Mouse (Mus musculus) layer of hippocampus, adult 9-11 months (tissue): ENCODE measurements around the gene Gm136.

Experiments used
- DNase-seq: peaks from one replicate; pipeline ENCODE4 v3.0.0; 2022

Gm136 gene

GRCm38 (mm10) chr4:34708127-34708526 lies 47.9 kb downstream of the Gm136 start:
- no peak for DNase-seq

DNA sequence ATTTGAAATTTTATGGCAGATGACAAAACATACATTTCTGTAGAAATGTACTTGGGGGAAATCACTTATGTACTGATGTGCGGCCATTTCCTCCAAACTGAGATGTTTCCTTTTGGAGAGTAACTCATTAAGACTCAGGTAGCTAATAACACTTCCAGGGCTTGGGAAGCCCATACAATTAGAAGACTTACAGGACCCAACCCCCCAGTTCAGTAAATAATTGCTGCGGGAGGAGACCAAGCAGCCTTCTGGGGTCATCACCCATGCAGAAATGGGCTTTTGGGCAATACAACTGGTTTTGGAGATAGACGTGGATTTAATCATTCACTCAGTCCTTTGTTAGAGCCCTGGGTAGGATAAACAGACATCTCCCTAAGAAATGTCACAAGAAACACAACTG lies 48.8 kb downstream of the Gm136 start:
- DNase-seq, result no peak

DNA sequence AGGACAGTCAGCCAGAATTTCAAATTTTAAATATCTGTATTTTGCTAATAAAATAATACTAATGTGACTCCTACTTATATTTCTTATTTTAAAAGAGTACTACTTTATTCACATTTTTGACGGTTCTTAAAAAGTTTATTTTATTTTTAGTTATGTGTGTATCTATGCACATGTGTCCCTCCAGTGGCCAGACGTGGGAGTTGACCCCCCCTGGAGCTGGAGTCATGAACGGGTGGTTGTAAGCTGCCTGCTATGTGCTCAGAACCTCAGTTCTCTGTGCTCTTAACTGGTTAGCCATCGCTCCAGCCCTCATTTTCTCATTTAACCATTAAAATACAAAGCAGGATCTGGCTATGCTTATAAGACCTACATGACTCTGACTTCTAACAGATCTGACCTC lies 53.0 kb downstream of the Gm136 start:
- no peak for DNase-seq

- no peak for DNase-seq
Observed at GRCm38 (mm10) chr4:34702231-34702630, 53.8 kb downstream of the Gm136 start.

- no peak for DNase-seq
Observed at GRCm38 (mm10) chr4:34701528-34701927, 54.5 kb downstream of the Gm136 start.
